Mouse (Mus musculus) heart, adult 2 months (tissue): ENCODE data around the gene Olfr543. TPM values are rescaled to one million over a fixed set of nuclear protein-coding genes. Genes with fewer than 3 reads are reported as not detected.

Experiments used
- DNase-seq, 2 experiments: peaks; one replicate each; pipeline ENCODE4 v3.0.0; 2021
- H3K27ac ChIP-seq: fragments of 200-600 bp; 2 replicates; pipeline ENCODE4 v1.8.1; 2022
- H3K27me3 ChIP-seq: fragments of 200-500 bp; 2 replicates; pipeline ENCODE4 v1.6.1; 2012; ENCODE audit warnings: mild to moderate bottlenecking, low read length, inconsistent platforms, mixed read lengths; ENCODE audit not compliant: control insufficient read depth, insufficient read depth
- H3K36me3 ChIP-seq: fragments of 200-500 bp; 2 replicates; pipeline ENCODE4 v1.6.1; 2012; ENCODE audit warnings: low read length, inconsistent platforms; ENCODE audit not compliant: control insufficient read depth, insufficient read depth
- H3K4me1 ChIP-seq: fragments of 200-500 bp; 2 replicates; pipeline ENCODE4 v1.6.1; 2011; ENCODE audit warnings: low read length; ENCODE audit not compliant: control insufficient read depth, insufficient read depth
- H3K4me3 ChIP-seq: fragments of 200-600 bp; 2 replicates; pipeline ENCODE4 v1.8.1; 2022
- H3K79me2 ChIP-seq: fragments of 200-500 bp; replicated peaks from 2 replicates; pipeline ENCODE4 v1.6.1; 2012; ENCODE audit warnings: mild to moderate bottlenecking, inconsistent platforms, low read length, moderate library complexity, mixed read lengths; ENCODE audit not compliant: control insufficient read depth, insufficient read depth
- H3K9ac ChIP-seq: fragments of 200-500 bp; 2 replicates; pipeline ENCODE4 v1.6.1; 2012; ENCODE audit warnings: low read depth, mild to moderate bottlenecking, control low read depth, inconsistent platforms, low read length, mixed read lengths
- CTCF ChIP-seq: fragments of 200-600 bp; IDR thresholded peaks from 2 replicates; pipeline ENCODE4 v1.8.1; 2022; ENCODE audit warnings: antibody characterized with exemption, mild to moderate bottlenecking, moderate library complexity
- EP300 ChIP-seq: fragments of 200-500 bp; IDR thresholded peaks from 2 replicates; pipeline ENCODE4 v1.6.1; 2011; ENCODE audit warnings: low read depth, low read length, control low read depth; ENCODE audit not compliant: insufficient read depth
- POLR2A ChIP-seq: fragments of 200-500 bp; IDR thresholded peaks from 2 replicates; pipeline ENCODE4 v1.6.1; 2011; ENCODE audit warnings: mild to moderate bottlenecking, low read depth, low read length, control low read depth; ENCODE audit not compliant: insufficient read depth
- WGBS: fragments of 180-500 bp; shearing (Covaris S2); methylation state at CpG from one replicate; pipeline ENCODE4 v1.1.7; 2018; 5-methylcytosine and 5-hydroxymethylcytosine counted together
- intact Hi-C: fragments of 180-260 bp; cut with DNase I; formaldehyde crosslinking; loops from one replicate; pipeline ENCODE4 v1.15.1; 2025
- polyA plus RNA-seq: library from polyadenylated mRNA; depleted of rRNA; stranded (reverse); fragments of >200 nt; gene quantifications from 2 replicates; pipeline ENCODE4 v1.2.3, GENCODE M21; 2012
- total RNA-seq, 2 experiments: library from RNA; stranded (reverse); gene quantifications; 2 replicates each; pipeline ENCODE4 v1.2.3; 2021

Gene Olfr543
- total and polyA plus RNA-seq, 3 experiments: not detected

DNA sequence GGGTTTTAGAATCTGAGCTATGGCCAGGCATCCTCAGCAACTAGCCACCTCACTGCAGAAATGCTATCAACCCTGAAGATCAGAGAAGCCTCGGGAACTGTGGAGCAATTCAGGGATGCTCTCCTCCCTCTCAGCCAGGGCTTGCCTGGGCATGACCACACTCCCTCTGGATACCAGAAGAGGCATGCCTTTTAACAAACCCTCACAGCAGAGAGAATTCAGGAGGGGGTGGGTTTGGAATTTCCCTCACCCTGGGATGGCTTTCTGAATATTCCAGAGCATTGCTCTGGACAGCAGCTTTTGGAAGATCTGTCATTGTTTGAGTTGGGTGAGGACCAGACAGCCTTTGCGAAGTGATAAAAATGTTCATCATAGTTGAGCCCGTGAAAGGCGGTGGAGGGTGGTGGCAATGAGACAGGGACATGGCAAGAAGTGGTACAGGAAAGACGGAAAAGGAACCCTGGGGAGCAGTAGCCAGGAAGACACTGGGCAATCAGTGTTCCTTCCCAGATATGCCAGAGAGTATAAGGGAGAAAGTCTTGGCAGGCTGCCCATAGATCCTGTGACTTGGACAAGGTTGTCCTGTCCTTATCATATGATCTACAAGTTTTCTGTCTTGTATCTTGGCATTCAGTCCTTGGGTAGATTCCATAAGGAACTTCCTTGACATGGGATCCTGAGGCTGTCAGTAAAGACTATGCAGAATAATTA is 2.0 kb downstream of the Olfr543 start:
- DNase-seq: no peak
- intact Hi-C loops: no loop called here

DNA sequence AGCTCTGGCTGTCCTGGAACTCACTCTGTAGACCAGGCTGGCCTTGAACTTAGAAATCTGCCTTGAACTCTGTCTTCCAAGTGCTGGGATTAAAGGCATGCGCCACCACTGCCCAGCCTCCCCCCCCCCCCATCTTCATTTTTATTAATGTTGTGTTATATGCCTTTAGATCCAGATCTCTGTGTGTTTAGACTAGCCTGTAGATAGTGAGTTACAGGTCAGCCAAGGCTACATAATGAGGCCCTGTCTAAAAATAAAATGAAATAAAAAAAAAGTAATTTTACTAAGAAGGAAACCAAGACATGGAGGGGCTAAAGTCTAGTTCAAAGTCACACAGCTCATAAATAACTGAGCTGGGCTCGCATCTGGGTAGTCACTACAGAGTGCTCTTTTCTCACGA is 2.6 kb downstream of the Olfr543 start:
- Histone ChIP-seq H3K27ac (no peak overlapping the region), H3K4me3 (no peak overlapping the region), H3K9ac (no peak overlapping the region), H3K36me3 (no peaks in the 10 kb centered on the region), H3K79me2 (no peaks in the 10 kb centered on the region), H3K27me3 (no peaks in the 10 kb centered on the region), H3K4me1 (peaks cover 3% of the 10 kb centered on the region)
- no peak for DNase-seq
- WGBS: 86% methylated on average over 3 of the region's 3 CpGs
- TF ChIP-seq EP300: no peak
- no peak for TF ChIP-seq CTCF
- no peak for TF ChIP-seq POLR2A
- intact Hi-C loops: no loop called here

More for the DNA sequence above, 2.0 kb downstream of the Olfr543 start:
- Histone ChIP-seq H3K9ac (no peak overlapping the region), H3K27ac (no peak overlapping the region), H3K36me3 (no peaks in the 10 kb centered on the region), H3K4me1 (peaks cover 3% of the 10 kb centered on the region), H3K4me3 (no peak overlapping the region), H3K79me2 (no peaks in the 10 kb centered on the region), H3K27me3 (no peaks in the 10 kb centered on the region)
- no peak for TF ChIP-seq EP300
- WGBS: 31% methylated on average over 5 of the region's 5 CpGs

- WGBS: 81% methylated on average over 4 of the region's 4 CpGs
- H3K9ac ChIP-seq: no peak overlapping the region
- no peaks in the 10 kb centered on the region for H3K36me3 ChIP-seq
- no peaks in the 10 kb centered on the region for H3K79me2 ChIP-seq
- intact Hi-C loops: no loop called here
- H3K4me3 ChIP-seq: no peak overlapping the region
- H3K27ac ChIP-seq: no peak overlapping the region
- peaks cover 3% of the 10 kb centered on the region for H3K4me1 ChIP-seq
- no peak for DNase-seq
- H3K27me3 ChIP-seq: no peaks in the 10 kb centered on the region
- TF ChIP-seq CTCF (no peak), EP300 (no peak), POLR2A (no peak)
Measured at GRCm38 (mm10) chr7:102478425-102478824, 3.1 kb downstream of the Olfr543 start.

DNA sequence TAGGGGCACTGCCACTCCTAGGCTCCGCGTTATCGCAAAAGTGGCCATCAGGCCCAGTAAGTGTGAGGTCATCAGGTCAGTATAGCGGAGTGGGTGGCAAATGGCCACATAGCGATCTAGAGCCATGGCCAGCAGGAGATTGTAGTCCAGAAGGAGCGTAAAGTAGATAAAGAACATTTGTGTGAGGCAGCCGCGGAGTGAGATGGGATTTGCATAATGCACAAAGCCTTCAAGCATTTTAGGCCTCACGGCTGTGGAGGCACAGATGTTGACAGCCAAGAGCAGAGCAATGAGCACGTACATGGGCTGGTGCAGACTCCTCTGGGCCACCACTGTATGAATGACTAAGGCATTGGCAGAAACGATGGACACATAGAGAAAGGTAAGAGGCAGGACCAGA is 4.1 kb downstream of the Olfr543 start:
- intact Hi-C loops: no loop called here
- Histone ChIP-seq H3K9ac (no peak overlapping the region), H3K4me1 (peaks cover 3% of the 10 kb centered on the region), H3K79me2 (no peaks in the 10 kb centered on the region), H3K27ac (no peak overlapping the region), H3K27me3 (no peaks in the 10 kb centered on the region), H3K36me3 (no peaks in the 10 kb centered on the region), H3K4me3 (no peak overlapping the region)
- WGBS: 79% methylated on average over 11 of the region's 11 CpGs
- TF ChIP-seq POLR2A: no peak
- TF ChIP-seq EP300: no peak
- no peak for TF ChIP-seq CTCF
- no peak for DNase-seq

DNA sequence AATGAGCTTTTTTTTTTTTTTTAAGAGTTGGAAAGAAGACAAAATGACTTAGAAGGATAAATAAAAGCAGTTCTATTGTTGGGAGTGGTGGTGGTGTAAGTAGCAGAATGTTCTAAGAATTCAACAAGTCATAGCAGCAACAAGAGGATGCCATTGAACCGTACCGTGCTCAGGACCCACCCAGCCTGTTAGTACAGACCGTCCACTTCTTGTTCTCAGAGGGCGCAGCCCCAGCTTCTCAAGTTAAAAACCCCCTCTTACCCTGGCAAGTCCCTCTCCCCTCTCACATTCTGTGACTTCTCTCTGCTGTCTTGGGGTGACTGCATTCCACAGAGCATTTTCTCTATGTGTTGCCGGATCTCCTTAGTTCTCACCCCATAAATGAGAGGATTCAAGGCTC is 4.9 kb downstream of the Olfr543 start:
- TF ChIP-seq POLR2A (no peak), EP300 (no peak), CTCF (no peak)

DNA sequence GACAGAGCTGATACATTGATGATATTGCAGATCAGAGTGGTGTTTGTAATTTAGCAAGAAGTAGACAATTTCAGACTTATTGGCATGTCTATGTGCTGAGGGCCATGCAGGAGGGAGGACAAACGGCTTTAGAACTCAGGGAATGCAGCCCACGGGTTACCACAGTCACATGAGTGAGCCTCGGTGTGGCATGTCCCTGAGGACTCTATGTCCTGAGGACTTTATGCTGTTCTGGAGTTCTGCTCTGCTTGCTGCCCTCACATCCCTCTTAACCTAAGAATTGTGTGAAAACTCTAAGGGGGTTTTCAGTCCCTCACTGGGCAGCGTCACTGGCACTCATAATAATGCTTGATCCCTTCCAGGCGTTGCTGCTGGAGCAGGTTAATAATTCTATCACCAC is 8.8 kb downstream of the Olfr543 start:
- no peaks in the 10 kb centered on the region for H3K79me2 ChIP-seq
- no peak overlapping the region for H3K4me3 ChIP-seq
- no peak overlapping the region for H3K9ac ChIP-seq
- no peak for TF ChIP-seq POLR2A
- TF ChIP-seq CTCF: no peak
- no peak for TF ChIP-seq EP300
- WGBS: 38% methylated on average over 5 of the region's 5 CpGs
- H3K27me3 ChIP-seq: no peaks in the 10 kb centered on the region
- no peak overlapping the region for H3K27ac ChIP-seq
- no peaks in the 10 kb centered on the region; the same call in 1 of the 2 replicates for H3K36me3 ChIP-seq
- intact Hi-C loops: no loop called here
- DNase-seq: no peak
- no peaks in the 10 kb centered on the region for H3K4me1 ChIP-seq

More for the DNA sequence above, 4.9 kb downstream of the Olfr543 start:
- WGBS: 96% methylated on average over 5 of the region's 5 CpGs
- Histone ChIP-seq H3K4me1 (peaks cover 3% of the 10 kb centered on the region), H3K27me3 (no peaks in the 10 kb centered on the region), H3K9ac (no peak overlapping the region), H3K4me3 (no peak overlapping the region), H3K36me3 (no peaks in the 10 kb centered on the region), H3K27ac (no peak overlapping the region), H3K79me2 (no peaks in the 10 kb centered on the region)
- intact Hi-C loops: no loop called here
- no peak for DNase-seq
